Mouse (Mus musculus) kidney, postnatal 36 days (tissue): Measurements from ENCODE around the gene Smtn.
A peak's percentile ranks its signal among the peaks of the same experiment; 100 is the strongest.

Experiments used
- DNase-seq, 2 experiments: peaks; one replicate each; pipeline ENCODE4 v3.0.0; 2021 to 2022; ENCODE audit warnings: mixed read lengths in 2 of 2

Gene Smtn

GRCm38 (mm10) chr11:3547047-3547446 is 6.6 kb upstream of the Smtn start:
- no peak for DNase-seq

DNA sequence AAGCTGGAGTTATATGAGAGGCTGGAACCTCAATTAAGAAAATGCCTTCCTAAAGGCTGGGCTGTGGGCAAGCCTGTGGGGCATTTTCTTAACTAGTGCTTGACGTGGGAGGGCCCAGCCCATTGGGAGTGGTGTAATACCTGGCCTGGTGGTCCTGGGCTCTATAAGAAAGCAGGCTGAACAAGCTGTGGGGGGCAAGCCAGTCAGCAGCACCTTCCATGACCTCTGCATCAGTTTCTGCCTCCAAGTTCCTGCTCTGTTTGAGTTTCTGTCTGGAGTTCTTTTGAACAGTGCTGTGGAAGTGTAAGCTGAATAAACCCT is 5.8 kb upstream of the Smtn start:
- no peak for DNase-seq

DNA sequence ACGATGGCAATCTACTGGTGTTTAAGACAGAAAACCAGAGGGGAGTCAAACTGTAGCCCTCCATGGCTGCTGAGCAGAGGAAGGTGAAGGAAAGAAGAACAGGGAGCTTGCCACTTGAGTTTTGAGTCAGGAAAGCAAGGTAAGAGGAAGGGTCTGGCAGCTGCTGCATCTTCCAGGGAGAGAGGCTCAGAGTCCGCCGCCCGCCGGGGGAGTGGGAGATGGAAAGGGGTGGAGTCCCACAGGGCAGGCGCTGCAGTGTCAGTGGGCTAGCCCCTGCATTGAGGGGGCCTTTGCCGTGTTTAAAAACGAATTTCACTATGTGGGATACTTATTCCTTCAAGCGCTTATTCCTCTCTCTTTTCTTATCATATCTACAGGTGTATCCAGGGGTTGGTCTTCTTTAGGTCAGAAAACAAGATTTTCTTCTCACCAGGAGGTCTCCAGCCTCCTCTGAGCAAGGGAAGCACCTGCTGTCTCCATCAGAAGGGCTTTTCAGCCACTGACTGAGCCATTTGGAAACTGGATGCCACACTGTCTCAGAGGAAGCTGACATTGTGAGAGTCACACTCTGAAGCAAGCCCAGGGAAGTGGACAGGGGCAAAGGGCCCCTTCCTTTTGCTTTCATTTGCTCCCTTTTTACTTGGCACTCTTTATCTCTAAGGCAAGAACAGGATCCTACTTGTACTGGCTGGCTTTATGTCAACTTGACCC is 5.3 kb upstream of the Smtn start:
- no peak for DNase-seq

- no peak for DNase-seq
Observed at GRCm38 (mm10) chr11:3544409-3544808, 4.0 kb upstream of the Smtn start.

DNA sequence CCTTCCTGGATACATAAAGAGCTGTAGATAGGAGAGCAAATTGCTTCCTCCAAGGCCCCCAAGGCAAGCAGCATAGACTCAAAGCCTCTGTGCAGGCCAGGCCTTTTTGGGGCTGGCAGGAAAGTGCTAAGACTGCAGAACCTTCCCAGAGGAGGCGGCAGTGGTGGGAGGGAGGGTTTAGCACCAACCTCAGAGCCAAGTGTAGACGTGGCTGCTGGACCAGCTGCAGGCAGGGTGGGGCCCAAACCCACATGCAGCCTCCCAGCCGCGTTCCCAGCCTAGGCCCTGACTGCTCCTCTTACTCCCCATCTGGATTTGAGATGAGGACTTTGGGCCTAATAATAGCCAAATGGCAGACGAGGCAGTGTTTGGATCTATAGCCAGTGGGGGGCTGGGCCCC is 2.6 kb upstream of the Smtn start:
- DNase-seq, result no peak

- DNase-seq, result no peak
Observed at GRCm38 (mm10) chr11:3541932-3542331, 1.5 kb upstream of the Smtn start.

DNA sequence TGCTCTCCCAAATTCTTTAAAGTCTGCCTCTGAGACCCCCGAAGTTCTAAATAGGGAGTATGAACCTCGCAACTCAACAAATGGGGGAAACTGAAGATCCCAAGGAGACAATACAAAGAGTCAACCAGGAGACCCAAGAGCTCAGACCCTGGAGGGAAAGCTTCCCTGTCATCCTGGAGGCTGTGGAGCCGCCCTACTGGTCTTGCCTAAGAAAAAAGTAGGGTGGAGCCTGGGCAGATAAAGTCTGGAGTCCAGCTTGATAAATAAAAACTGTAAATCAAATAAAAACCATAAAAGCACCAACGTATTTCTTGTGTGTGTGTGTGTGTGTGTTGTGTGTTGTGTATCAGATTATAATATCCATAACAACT is 601 bp downstream of the Smtn start:
- DNase-seq, result no peak

GRCm38 (mm10) chr11:3539111-3539825 is 1.1 kb downstream of the Smtn start:
- peak; percentile 95 to 98 for DNase-seq

GRCm38 (mm10) chr11:3538341-3538740 is 2.1 kb downstream of the Smtn start:
- DNase-seq, result no peak

DNA sequence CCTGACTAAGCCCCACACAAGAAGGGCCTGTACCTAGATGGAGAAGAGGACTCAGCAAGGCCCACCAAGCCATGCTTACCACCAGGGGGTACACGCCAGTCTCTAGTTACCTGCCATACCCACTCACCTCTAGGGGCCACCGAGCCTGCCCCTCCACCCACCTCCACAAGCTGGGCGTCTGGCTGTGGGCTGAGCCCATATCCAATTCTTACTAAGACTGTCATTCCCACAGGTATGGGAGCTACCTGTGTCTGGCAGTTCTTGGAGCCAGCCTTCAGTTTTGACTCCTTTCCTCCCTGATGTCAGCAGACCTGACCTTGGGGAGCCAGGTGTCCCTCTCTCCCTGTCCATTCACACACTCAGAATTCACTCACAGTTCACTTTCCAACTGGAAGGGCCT is 2.7 kb downstream of the Smtn start:
- DNase-seq, result no peak

DNA sequence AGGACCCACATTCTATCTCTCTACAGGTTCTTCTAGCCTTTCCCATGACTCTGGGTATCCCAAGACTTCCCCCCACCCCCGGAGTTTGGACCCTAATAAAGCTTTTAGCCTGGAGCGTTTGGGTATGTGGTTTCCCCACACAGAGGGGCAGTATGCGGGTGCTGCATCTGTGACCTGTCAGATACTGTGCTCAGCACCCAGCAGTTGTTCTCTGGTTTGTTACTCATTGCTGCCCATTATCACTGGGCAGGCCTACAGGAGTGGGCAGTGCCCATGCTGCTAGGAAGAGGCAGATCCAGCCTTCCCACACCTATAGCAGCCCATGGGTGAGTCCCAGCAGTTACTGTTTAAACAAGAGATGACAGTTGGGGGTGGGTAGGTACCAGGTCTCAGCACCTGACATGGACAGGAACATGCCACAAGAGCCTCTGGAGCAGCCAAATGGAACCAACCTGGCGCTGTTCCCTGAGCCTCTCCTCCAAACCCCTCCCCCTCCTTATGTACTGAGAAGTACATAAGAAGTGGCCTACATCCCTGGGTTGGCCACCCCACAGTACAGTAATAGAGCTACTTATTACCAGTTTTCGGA is 3.6 kb downstream of the Smtn start:
- peak; percentile 89 to 97 for DNase-seq

GRCm38 (mm10) chr11:3536082-3536481 is 4.3 kb downstream of the Smtn start:
- peak in 1 of 2 experiments; percentile 53 for DNase-seq

- DNase-seq, result peak; percentile 98 to 99
Observed at GRCm38 (mm10) chr11:3535406-3535986, 4.9 kb downstream of the Smtn start.

- DNase-seq, result no peak
Observed at GRCm38 (mm10) chr11:3534956-3535355, 5.5 kb downstream of the Smtn start.

GRCm38 (mm10) chr11:3533406-3533932 is 6.9 kb downstream of the Smtn start:
- no peak for DNase-seq

- peak in 1 of 2 experiments; percentile 58 for DNase-seq
Observed at GRCm38 (mm10) chr11:3532101-3532931, 8.1 kb downstream of the Smtn start.

- no peak for DNase-seq
Observed at GRCm38 (mm10) chr11:3531634-3532033, 8.8 kb downstream of the Smtn start.

DNA sequence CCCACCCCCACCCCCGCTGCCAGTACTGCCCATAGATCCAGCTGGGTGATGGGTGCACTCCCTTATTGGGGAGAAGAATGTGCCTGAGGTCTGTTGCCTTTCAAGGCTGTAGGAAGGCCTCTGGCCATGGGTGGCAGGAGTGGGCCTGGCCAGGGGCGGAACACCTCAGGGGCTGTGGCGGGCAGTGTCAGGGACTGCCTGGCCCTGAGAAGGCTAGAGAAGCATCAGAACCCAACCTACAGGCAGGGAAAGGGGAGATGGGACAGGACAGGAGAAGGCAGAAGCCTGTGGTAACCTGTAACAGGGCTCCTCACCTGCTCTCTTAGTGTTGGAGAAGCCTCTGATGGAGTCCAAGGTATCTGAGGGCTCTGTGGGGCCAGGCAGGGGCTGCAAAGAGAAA is 9.7 kb downstream of the Smtn start:
- no peak for DNase-seq

DNA sequence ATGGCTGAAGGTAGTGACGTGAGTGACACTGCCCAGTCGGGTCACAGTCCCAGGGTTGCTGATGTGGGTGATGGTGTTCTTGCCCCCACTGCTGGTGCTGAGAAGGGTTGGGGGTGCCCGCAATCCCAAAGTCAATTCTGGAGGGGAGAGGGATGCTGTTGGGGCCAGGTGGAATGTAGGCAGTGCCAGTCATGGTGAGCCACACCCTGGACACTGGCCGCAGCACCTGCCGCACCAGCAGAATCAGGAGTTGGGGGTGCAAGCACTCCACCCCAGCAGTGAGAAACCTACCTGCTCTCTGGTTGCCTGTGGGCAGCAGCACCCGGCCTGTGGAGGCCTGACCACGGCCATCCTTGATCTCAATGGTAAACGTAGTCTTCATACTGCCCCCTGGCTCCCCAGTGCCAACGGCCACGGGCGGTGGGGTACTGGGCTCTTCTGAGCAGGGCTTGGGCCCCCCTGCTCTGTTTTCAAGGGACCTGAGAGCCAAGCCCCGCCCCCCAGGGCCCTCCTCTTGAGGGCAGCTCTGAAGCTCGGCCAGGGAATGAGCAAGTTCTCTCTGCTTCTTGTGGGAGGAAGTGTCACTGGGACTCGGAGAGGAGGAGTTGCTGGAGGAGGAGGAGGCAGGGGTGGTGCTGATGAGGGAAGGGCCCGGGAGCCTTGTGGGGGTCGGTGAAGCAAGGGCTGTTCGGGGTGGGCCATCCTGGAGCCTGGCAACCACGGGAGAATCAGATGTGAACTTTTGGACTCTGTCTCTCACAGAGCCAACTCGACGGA is 10.7 kb downstream of the Smtn start:
- peak; percentile 54 to 56 for DNase-seq

DNA sequence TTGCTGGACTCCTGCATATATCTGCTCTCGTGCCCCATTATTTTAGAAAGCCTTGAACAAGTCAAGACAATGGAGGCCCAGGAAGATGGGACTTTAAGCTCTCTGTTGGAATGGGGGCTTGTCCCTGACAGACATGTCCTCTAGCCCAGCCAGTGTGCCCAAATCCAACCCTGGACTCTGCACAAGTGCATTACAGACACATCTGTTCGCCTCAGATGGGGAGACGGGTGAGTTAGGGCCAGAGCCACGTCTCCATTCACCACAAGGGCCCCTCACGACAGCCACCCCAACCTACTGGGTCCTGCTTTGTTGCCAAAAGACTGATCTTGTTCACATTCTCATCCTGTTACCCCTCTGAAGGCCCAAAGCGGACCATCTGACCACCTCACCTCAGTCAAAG is 12.2 kb downstream of the Smtn start:
- no peak for DNase-seq

DNA sequence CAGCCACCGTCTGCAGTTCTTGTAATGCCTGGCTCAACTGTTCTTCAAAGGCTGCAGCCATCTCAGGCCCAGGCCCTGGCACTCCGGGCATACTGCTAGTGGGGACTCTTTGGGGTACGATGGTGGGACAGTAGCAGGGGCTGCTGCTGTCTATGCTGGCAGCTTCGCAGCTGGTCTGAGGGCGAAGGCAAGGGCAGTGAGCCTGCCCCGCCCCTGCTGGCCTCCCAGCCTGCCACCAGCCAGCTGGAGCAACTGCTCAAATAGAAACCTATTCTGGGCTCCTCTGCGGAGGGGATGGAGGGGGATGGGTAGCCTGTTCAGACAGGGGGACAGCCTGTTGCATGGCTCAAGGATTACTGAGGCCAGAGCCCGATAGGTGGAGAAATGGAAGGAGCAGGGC is 12.6 kb downstream of the Smtn start:
- no peak for DNase-seq
